Mouse (Mus musculus) heart, adult 2 months (tissue): ENCODE results near the gene Pigu. TPM values are rescaled to one million over a fixed set of nuclear protein-coding genes. Genes with fewer than 3 reads are reported as not detected.
A peak's percentile ranks its signal among the peaks of the same experiment; 100 is the strongest.

Experiments used
- DNase-seq, 2 experiments: peaks; one replicate each; pipeline ENCODE4 v3.0.0; 2021
- H3K27ac ChIP-seq: fragments of 200-600 bp; 2 replicates; pipeline ENCODE4 v1.8.1; 2022
- H3K27me3 ChIP-seq: fragments of 200-500 bp; 2 replicates; pipeline ENCODE4 v1.6.1; 2012; ENCODE audit warnings: mild to moderate bottlenecking, low read length, inconsistent platforms, mixed read lengths; ENCODE audit not compliant: control insufficient read depth, insufficient read depth
- H3K36me3 ChIP-seq: fragments of 200-500 bp; 2 replicates; pipeline ENCODE4 v1.6.1; 2012; ENCODE audit warnings: low read length, inconsistent platforms; ENCODE audit not compliant: control insufficient read depth, insufficient read depth
- H3K4me1 ChIP-seq: fragments of 200-500 bp; 2 replicates; pipeline ENCODE4 v1.6.1; 2011; ENCODE audit warnings: low read length; ENCODE audit not compliant: control insufficient read depth, insufficient read depth
- H3K4me3 ChIP-seq: fragments of 200-600 bp; 2 replicates; pipeline ENCODE4 v1.8.1; 2022
- H3K79me2 ChIP-seq: fragments of 200-500 bp; replicated peaks from 2 replicates; pipeline ENCODE4 v1.6.1; 2012; ENCODE audit warnings: mild to moderate bottlenecking, inconsistent platforms, low read length, moderate library complexity, mixed read lengths; ENCODE audit not compliant: control insufficient read depth, insufficient read depth
- H3K9ac ChIP-seq: fragments of 200-500 bp; 2 replicates; pipeline ENCODE4 v1.6.1; 2012; ENCODE audit warnings: low read depth, mild to moderate bottlenecking, control low read depth, inconsistent platforms, low read length, mixed read lengths
- CTCF ChIP-seq: fragments of 200-600 bp; IDR thresholded peaks from 2 replicates; pipeline ENCODE4 v1.8.1; 2022; ENCODE audit warnings: antibody characterized with exemption, mild to moderate bottlenecking, moderate library complexity
- EP300 ChIP-seq: fragments of 200-500 bp; IDR thresholded peaks from 2 replicates; pipeline ENCODE4 v1.6.1; 2011; ENCODE audit warnings: low read depth, low read length, control low read depth; ENCODE audit not compliant: insufficient read depth
- POLR2A ChIP-seq: fragments of 200-500 bp; IDR thresholded peaks from 2 replicates; pipeline ENCODE4 v1.6.1; 2011; ENCODE audit warnings: mild to moderate bottlenecking, low read depth, low read length, control low read depth; ENCODE audit not compliant: insufficient read depth
- WGBS: fragments of 180-500 bp; shearing (Covaris S2); methylation state at CpG from one replicate; pipeline ENCODE4 v1.1.7; 2018; 5-methylcytosine and 5-hydroxymethylcytosine counted together
- intact Hi-C: fragments of 180-260 bp; cut with DNase I; formaldehyde crosslinking; loops from one replicate; pipeline ENCODE4 v1.15.1; 2025
- microRNA-seq, 2 experiments: library from miRNA; unstranded; fragments of <30 nt; microRNA quantifications; one replicate each; pipeline ENCODE4 v1.2.0; 2021
- polyA plus RNA-seq: library from polyadenylated mRNA; depleted of rRNA; stranded (reverse); fragments of >200 nt; gene quantifications from 2 replicates; pipeline ENCODE4 v1.2.3, GENCODE M21; 2012; rRNA removed
- total RNA-seq, 2 experiments: library from RNA; stranded (reverse); gene quantifications; 2 replicates each; pipeline ENCODE4 v1.2.3; 2021

Gene Pigu
- total and polyA plus RNA-seq, 3 experiments: 26.2 to 44.8 (median 26.6) TPM

DNA sequence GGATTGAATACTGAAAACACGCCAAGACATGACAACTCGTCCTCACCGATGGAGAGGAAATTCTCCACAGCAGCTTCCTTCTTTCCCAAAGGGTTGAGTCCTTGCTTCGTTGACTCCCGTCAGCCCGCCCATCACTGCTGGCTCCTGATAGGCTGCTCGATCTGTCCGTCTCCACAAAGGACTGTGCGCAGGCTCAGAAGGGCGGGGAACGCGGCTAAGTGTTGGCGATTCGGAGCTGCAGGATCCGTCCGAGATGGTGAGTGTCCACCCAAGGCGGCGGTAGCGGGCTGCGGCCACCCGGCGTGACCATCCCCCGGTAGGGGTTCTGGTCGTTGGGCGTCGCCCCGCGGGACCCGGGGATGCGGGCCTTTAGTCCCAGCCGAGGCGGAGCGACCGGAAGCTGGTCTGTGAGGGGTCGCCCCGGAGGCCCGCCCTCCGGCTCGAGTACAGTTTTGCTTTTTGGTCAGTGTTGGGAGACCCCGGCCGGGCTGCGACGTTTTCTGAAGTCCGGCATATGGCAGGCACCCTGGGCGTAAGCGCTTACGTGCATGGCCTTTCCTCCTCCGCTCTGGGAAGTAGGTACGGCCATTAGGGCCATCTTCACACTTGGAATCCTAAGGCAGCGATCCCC lies 120.8 kb downstream of the Pigu start, which contains the start of gene Dynlrb1:
Gene Dynlrb1, plus strand, starts transcription at position 172 of the 631 bp plus-strand sequence.
- DNase-seq: peak; percentile 99 to 100
- under 1% methylated on average over 48 of the region's 50 CpGs for WGBS
- Histone ChIP-seq H3K27me3 (no peaks in the 10 kb centered on the region), H3K4me3 (peak within 1 kb of the TSS; percentile 68), H3K36me3 (peaks cover 2% of the 10 kb centered on the region; the same call in 1 of the 2 replicates), H3K9ac (peak within 1 kb of the TSS; percentile 76), H3K4me1 (peaks cover 9% of the 10 kb centered on the region), H3K79me2 (peaks cover 3% of the 10 kb centered on the region; the same call in 1 of the 2 replicates), H3K27ac (peak within 1 kb of the TSS; percentile 98)
- TF ChIP-seq EP300 (no peak), CTCF (peak; percentile 46), POLR2A (peak; percentile 95)
- intact Hi-C loops: loop anchor here (2.0 kb wide), 1 partner anchor 38 kb away; no protein-coding TSS in a partner anchor

DNA sequence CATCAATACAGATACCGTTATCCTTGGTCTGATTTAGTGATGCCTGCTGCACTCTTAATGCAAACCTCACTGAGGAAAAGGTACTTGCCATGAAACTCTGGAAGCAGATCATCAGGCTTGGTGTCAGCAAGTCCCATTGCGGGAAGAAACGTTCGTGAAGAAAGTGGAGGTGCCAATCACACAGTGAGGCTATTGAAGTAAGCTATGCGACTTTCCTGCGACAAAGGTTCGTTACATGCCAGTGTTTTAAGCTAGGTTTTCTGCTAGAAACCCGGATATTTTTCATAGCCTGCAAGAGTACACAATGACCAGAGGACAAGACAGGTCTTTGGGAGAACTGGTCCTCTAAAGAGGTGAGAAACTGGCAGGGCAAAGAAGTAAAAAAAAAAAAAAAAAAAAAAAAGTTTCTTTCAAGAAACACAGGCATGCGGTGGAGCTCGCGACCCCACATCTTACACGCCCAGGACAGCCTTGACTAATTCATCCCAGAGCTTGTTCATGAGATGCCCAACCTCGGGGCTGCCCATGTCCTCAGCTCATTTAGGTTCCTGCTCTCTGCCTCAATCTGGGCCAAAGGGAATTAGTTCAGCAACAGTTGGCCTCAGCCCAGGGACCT lies 121.4 kb downstream of the Pigu start:
- 7% methylated on average over 13 of the region's 13 CpGs for WGBS
- peaks cover 2% of the 10 kb centered on the region; the same call in 1 of the 2 replicates for H3K36me3 ChIP-seq
- peaks cover 3% of the 10 kb centered on the region; the same call in 1 of the 2 replicates for H3K79me2 ChIP-seq
- H3K27ac ChIP-seq: peak overlapping the region; percentile 98
- peak overlapping the region; percentile 68 for H3K4me3 ChIP-seq
- peak overlapping the region; percentile 76 for H3K9ac ChIP-seq
- H3K27me3 ChIP-seq: no peaks in the 10 kb centered on the region
- TF ChIP-seq EP300: 0 out of 2 replicates have a peak, but pooled peaks have one; percentile 65
- TF ChIP-seq CTCF: no peak
- TF ChIP-seq POLR2A: no peak
- H3K4me1 ChIP-seq: peaks cover 9% of the 10 kb centered on the region
- intact Hi-C loops: loop anchor here (2.0 kb wide), 1 partner anchor 39 kb away; no protein-coding TSS in a partner anchor
- no peak for DNase-seq

Small RNA genes lying within 50 kb of the gene (microRNA-seq; reads per million reads assigned to microRNA genes)
- gene Mir695: 0 reads per million in 2 experiments

Other genes starting within 250 kb of the Pigu start
- 10 to 100 TPM; 26.4 to 26.8 TPM for gene Itch, start 223.9 kb downstream of the Pigu start, total RNA-seq
- 6.9 and 10.5 TPM in 2 replicates for gene Itch, start 223.9 kb downstream of the Pigu start, polyA plus RNA-seq
- 100 to 1,000 TPM; 163 to 165 TPM for gene Dynlrb1, start 120.9 kb downstream of the Pigu start, total RNA-seq
- gene Dynlrb1, start 120.9 kb downstream of the Pigu start, polyA plus RNA-seq: 359 and 543 TPM in 2 replicates
- gene Map1lc3a, start 81.1 kb downstream of the Pigu start, total RNA-seq: 100 to 1,000 TPM; 713 to 821 TPM
- 933 and 1,030 TPM in 2 replicates for gene Map1lc3a, start 81.1 kb downstream of the Pigu start, polyA plus RNA-seq
- gene Trp53inp2, start 23.6 kb upstream of the Pigu start, total RNA-seq: 100 to 1,000 TPM; 457 to 512 TPM
- 410 and 615 TPM in 2 replicates for gene Trp53inp2, start 23.6 kb upstream of the Pigu start, polyA plus RNA-seq
- gene Ncoa6, start 116.5 kb upstream of the Pigu start, total RNA-seq: 10 to 100 TPM; 20.5 to 22.9 TPM
- gene Ncoa6, start 116.5 kb upstream of the Pigu start, polyA plus RNA-seq: 17.8 and 25.2 TPM in 2 replicates
- gene Acss2, start 160.5 kb upstream of the Pigu start, total RNA-seq: 10 to 100 TPM; 31.6 to 33.4 TPM
- 39.8 and 59.2 TPM in 2 replicates for gene Acss2, start 160.5 kb upstream of the Pigu start, polyA plus RNA-seq
- under 1 TPM; 0.55 to 0.73 TPM for gene Ggt7, start 160.8 kb upstream of the Pigu start, total RNA-seq
- gene Ggt7, start 160.8 kb upstream of the Pigu start, polyA plus RNA-seq: 4.4 and 6.0 TPM in 2 replicates
- 10 to 100 TPM; 13.0 to 14.0 TPM for gene Gss, start 235.4 kb upstream of the Pigu start, total RNA-seq
- gene Gss, start 235.4 kb upstream of the Pigu start, polyA plus RNA-seq: 14.0 and 15.3 TPM in 2 replicates